Mouse (Mus musculus): ENCODE results near the gene S100a5. TPM values are rescaled to one million over a fixed set of nuclear protein-coding genes. Genes with fewer than 3 reads are reported as not detected.

The S100a5 gene
- polyA plus RNA-seq, 1 experiment = not detected

- Histone ChIP-seq H3K27ac (ENCODE audit: insufficient read depth, low read length) (no peak overlapping the region), H3K4me1 (ENCODE audit: control insufficient read depth, insufficient read depth, insufficient read length) (peaks cover 21% of the 10 kb centered on the region; the same call in 1 of the 2 replicates), H3K27me3 (ENCODE audit: control insufficient read depth, insufficient read depth, low read length) (no peaks in the 10 kb centered on the region), H3K4me3 (ENCODE audit: extremely low read depth, insufficient read depth, insufficient read length) (no peak overlapping the region), H3K36me3 (ENCODE audit: control insufficient read depth, insufficient read depth, low read length) (no peaks in the 10 kb centered on the region)
- DNase-seq (ENCODE audit: low read depth in 1 of 2, low spot score in 2 of 2) = no peak
- 75% methylated on average over 1 of the region's 1 CpGs for WGBS
- TF ChIP-seq CTCF (IDR thresholded peaks at IDR 0.05; ENCODE audit: extremely low read depth, insufficient read depth, insufficient read length, insufficient replicate concordance) (no peak), POLR2A (IDR thresholded peaks at IDR 0.05; ENCODE audit: low read depth, low read length) (no peak)
These were observed 7.6 kb downstream of the S100a5 start for GRCm38 (mm10) chr3:90615911-90616310.

DNA sequence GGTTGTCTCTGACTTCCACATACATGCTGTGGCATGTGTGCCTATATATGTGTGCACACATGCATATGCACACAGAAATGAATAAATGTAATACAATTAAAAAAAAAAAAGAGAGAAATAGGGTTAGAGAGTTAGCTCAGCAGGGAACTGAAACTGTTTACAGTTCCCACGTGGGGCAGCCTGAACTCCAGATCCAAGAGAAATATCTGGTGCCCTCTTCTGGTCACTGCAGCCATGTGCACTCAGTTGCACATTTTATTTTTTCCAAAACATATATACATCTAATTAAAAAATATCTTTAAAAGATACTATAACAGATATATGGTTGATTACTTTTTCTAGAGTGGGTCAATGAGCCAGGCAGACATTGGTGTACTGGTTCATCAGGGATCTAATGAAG lies 9.3 kb downstream of the S100a5 start:
- WGBS = 3% methylated on average over 1 of the region's 1 CpGs
- no peak for TF ChIP-seq POLR2A (IDR thresholded peaks at IDR 0.05; ENCODE audit: low read depth, low read length)
- TF ChIP-seq CTCF (IDR thresholded peaks at IDR 0.05; ENCODE audit: extremely low read depth, insufficient read depth, insufficient read length, insufficient replicate concordance) = no peak
- H3K4me1 ChIP-seq (ENCODE audit: control insufficient read depth, insufficient read depth, insufficient read length) = peaks cover 15% of the 10 kb centered on the region; the same call in 1 of the 2 replicates
- H3K4me3 ChIP-seq (ENCODE audit: extremely low read depth, insufficient read depth, insufficient read length) = no peak overlapping the region
- no peak overlapping the region for H3K27ac ChIP-seq (ENCODE audit: insufficient read depth, low read length)
- H3K27me3 ChIP-seq (ENCODE audit: control insufficient read depth, insufficient read depth, low read length) = no peaks in the 10 kb centered on the region
- no peak for DNase-seq (ENCODE audit: low read depth in 1 of 2, low spot score in 2 of 2)
- no peaks in the 10 kb centered on the region for H3K36me3 ChIP-seq (ENCODE audit: control insufficient read depth, insufficient read depth, low read length)

- no peaks in the 10 kb centered on the region for H3K36me3 ChIP-seq (ENCODE audit: control insufficient read depth, insufficient read depth, low read length)
- no peak overlapping the region for H3K4me3 ChIP-seq (ENCODE audit: extremely low read depth, insufficient read depth, insufficient read length)
- H3K27ac ChIP-seq (ENCODE audit: insufficient read depth, low read length) = no peak overlapping the region
- WGBS = 32% methylated on average over 7 of the region's 7 CpGs
- H3K27me3 ChIP-seq (ENCODE audit: control insufficient read depth, insufficient read depth, low read length) = no peaks in the 10 kb centered on the region
- DNase-seq (ENCODE audit: low read depth in 1 of 2, low spot score in 2 of 2) = no peak
- no peak for TF ChIP-seq POLR2A (IDR thresholded peaks at IDR 0.05; ENCODE audit: low read depth, low read length)
- no peak for TF ChIP-seq CTCF (IDR thresholded peaks at IDR 0.05; ENCODE audit: extremely low read depth, insufficient read depth, insufficient read length, insufficient replicate concordance)
- H3K4me1 ChIP-seq (ENCODE audit: control insufficient read depth, insufficient read depth, insufficient read length) = no peaks in the 10 kb centered on the region; the same call in 1 of the 2 replicates
These were observed 13.2 kb downstream of the S100a5 start for GRCm38 (mm10) chr3:90621552-90621951.

- H3K36me3 ChIP-seq (ENCODE audit: control insufficient read depth, insufficient read depth, low read length) = no peaks in the 10 kb centered on the region
- DNase-seq (ENCODE audit: low read depth in 1 of 2, low spot score in 2 of 2) = peak in 1 of 2 experiments; percentile 34
These were observed 15.2 kb downstream of the S100a5 start for GRCm38 (mm10) chr3:90623435-90624071.

GRCm38 (mm10) chr3:90625496-90625895 lies 17.2 kb downstream of the S100a5 start:
- WGBS = 91% methylated on average over 5 of the region's 5 CpGs
- Histone ChIP-seq H3K36me3 (ENCODE audit: control insufficient read depth, insufficient read depth, low read length) (no peaks in the 10 kb centered on the region), H3K4me3 (ENCODE audit: extremely low read depth, insufficient read depth, insufficient read length) (no peak overlapping the region), H3K27me3 (ENCODE audit: control insufficient read depth, insufficient read depth, low read length) (no peaks in the 10 kb centered on the region), H3K27ac (ENCODE audit: insufficient read depth, low read length) (no peak overlapping the region), H3K4me1 (ENCODE audit: control insufficient read depth, insufficient read depth, insufficient read length) (no peaks in the 10 kb centered on the region; the same call in 1 of the 2 replicates)
- DNase-seq (ENCODE audit: low read depth in 1 of 2, low spot score in 2 of 2) = no peak
- TF ChIP-seq POLR2A (IDR thresholded peaks at IDR 0.05; ENCODE audit: low read depth, low read length) (no peak), CTCF (IDR thresholded peaks at IDR 0.05; ENCODE audit: extremely low read depth, insufficient read depth, insufficient read length, insufficient replicate concordance) (no peak)

More at GRCm38 (mm10) chr3:90623435-90624071, 15.2 kb downstream of the S100a5 start:
- no peak overlapping the region for H3K4me3 ChIP-seq (ENCODE audit: extremely low read depth, insufficient read depth, insufficient read length)
- H3K27me3 ChIP-seq (ENCODE audit: control insufficient read depth, insufficient read depth, low read length) = no peaks in the 10 kb centered on the region
- no peaks in the 10 kb centered on the region; the same call in 1 of the 2 replicates for H3K4me1 ChIP-seq (ENCODE audit: control insufficient read depth, insufficient read depth, insufficient read length)
- no peak overlapping the region for H3K27ac ChIP-seq (ENCODE audit: insufficient read depth, low read length)
- TF ChIP-seq CTCF (IDR thresholded peaks at IDR 0.05; ENCODE audit: extremely low read depth, insufficient read depth, insufficient read length, insufficient replicate concordance) (no peak), POLR2A (IDR thresholded peaks at IDR 0.05; ENCODE audit: low read depth, low read length) (no peak)
- 33% methylated on average over 2 of the region's 2 CpGs for WGBS

DNA sequence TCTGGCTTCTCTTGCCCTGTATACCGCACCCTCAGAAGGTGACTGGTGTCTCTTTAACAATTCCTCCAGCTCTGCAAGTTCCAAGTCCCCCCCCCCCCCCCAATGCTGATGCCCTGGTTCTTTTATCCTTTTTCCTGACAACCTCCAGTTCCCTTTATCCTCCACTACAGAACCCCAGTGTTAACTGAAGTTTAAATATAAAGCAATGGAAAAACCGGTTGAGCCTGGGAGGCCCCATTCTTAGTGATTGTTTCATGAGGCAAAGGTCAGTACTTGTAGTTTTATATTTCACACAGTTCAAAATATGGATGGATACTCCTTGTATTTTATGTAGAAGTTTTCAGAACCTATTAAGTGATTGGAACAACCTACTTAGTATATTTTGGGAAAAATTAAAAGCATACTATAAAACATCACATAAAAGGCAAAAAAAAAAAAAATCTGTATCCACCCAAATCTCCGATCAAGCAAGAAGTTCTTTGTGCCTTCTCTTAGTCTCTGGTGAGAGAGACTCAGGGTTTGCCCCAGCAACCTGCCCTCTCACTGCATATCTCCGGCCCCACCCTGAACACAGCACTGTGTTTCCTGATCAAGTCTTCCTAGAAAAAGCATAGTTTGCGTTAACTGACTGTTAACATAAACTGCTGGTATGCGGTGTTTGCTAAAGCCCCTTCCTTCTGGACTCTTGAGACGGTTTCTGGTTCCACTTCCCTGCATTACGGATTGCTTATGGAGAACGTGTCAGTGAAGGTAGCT lies 18.1 kb downstream of the S100a5 start:
- no peak overlapping the region for H3K4me3 ChIP-seq (ENCODE audit: extremely low read depth, insufficient read depth, insufficient read length)
- H3K36me3 ChIP-seq (ENCODE audit: control insufficient read depth, insufficient read depth, low read length) = no peaks in the 10 kb centered on the region
- no peak overlapping the region for H3K27ac ChIP-seq (ENCODE audit: insufficient read depth, low read length)
- TF ChIP-seq CTCF (IDR thresholded peaks at IDR 0.05; ENCODE audit: extremely low read depth, insufficient read depth, insufficient read length, insufficient replicate concordance) = no peak
- H3K4me1 ChIP-seq (ENCODE audit: control insufficient read depth, insufficient read depth, insufficient read length) = no peaks in the 10 kb centered on the region; the same call in 1 of the 2 replicates
- H3K27me3 ChIP-seq (ENCODE audit: control insufficient read depth, insufficient read depth, low read length) = no peaks in the 10 kb centered on the region
- no peak for DNase-seq (ENCODE audit: low read depth in 1 of 2, low spot score in 2 of 2)
- WGBS = 86% methylated on average over 9 of the region's 9 CpGs

- 77% methylated on average over 5 of the region's 5 CpGs for WGBS
- TF ChIP-seq CTCF (IDR thresholded peaks at IDR 0.05; ENCODE audit: extremely low read depth, insufficient read depth, insufficient read length, insufficient replicate concordance) (no peak), POLR2A (IDR thresholded peaks at IDR 0.05; ENCODE audit: low read depth, low read length) (no peak)
- no peak for DNase-seq (ENCODE audit: low read depth in 1 of 2, low spot score in 2 of 2)
These were observed 19.0 kb downstream of the S100a5 start for GRCm38 (mm10) chr3:90627366-90627765.

More at GRCm38 (mm10) chr3:90627366-90627765, 19.0 kb downstream of the S100a5 start:
- H3K36me3 ChIP-seq (ENCODE audit: control insufficient read depth, insufficient read depth, low read length) = no peaks in the 10 kb centered on the region
- no peaks in the 10 kb centered on the region for H3K27me3 ChIP-seq (ENCODE audit: control insufficient read depth, insufficient read depth, low read length)
- no peak overlapping the region for H3K4me3 ChIP-seq (ENCODE audit: extremely low read depth, insufficient read depth, insufficient read length)
- no peaks in the 10 kb centered on the region for H3K4me1 ChIP-seq (ENCODE audit: control insufficient read depth, insufficient read depth, insufficient read length)
- H3K27ac ChIP-seq (ENCODE audit: insufficient read depth, low read length) = no peak overlapping the region
